Mouse (Mus musculus) forebrain, embryonic 14.5 days (tissue): Measurements from ENCODE around the gene Cdc123. TPM values are rescaled to one million over a fixed set of nuclear protein-coding genes. Genes with fewer than 3 reads are reported as not detected.

Experiments used
- ATAC-seq: fragments of 200-750 bp; cut with Nextera tagmentation; 2 replicates; pipeline ENCODE4 v1.8.0; 2017; ENCODE audit warnings: mild to moderate bottlenecking, moderate library complexity
- DNase-seq: peaks from one replicate; pipeline ENCODE4 v3.0.0-alpha.2; 2015; ENCODE audit warnings: low spot score
- H3K27ac ChIP-seq: fragments of 300-500 bp; sonication (generic); 2 replicates; pipeline ENCODE4 v1.5.1; 2014; ENCODE audit warnings: low read depth, mild to moderate bottlenecking, control low read depth, low read length, moderate library complexity
- H3K27me3 ChIP-seq: fragments of 300-500 bp; sonication (generic); replicated peaks from 2 replicates; pipeline ENCODE4 v1.6.1; 2014; ENCODE audit warnings: low read length, control low read depth, mixed read lengths; ENCODE audit not compliant: control insufficient read depth, insufficient read depth
- H3K36me3 ChIP-seq: fragments of 300-500 bp; sonication (generic); 2 replicates; pipeline ENCODE4 v1.6.1; 2014; ENCODE audit warnings: low read length, control low read depth; ENCODE audit not compliant: control insufficient read depth, insufficient read depth
- H3K4me1 ChIP-seq: fragments of 300-500 bp; sonication (generic); 2 replicates; pipeline ENCODE4 v1.6.1; 2014; ENCODE audit warnings: antibody characterized with exemption, low read length, control low read depth; ENCODE audit not compliant: control insufficient read depth, insufficient read depth
- H3K4me2 ChIP-seq: fragments of 300-500 bp; sonication (generic); 2 replicates; pipeline ENCODE4 v1.6.1; 2014; ENCODE audit warnings: mild to moderate bottlenecking, control low read depth, low read length
- H3K4me3 ChIP-seq: fragments of 300-500 bp; sonication (generic); 2 replicates; pipeline ENCODE4 v1.5.1; 2014; ENCODE audit warnings: low read depth, low read length, control low read depth
- H3K9ac ChIP-seq: fragments of 300-500 bp; sonication (generic); 2 replicates; pipeline ENCODE4 v1.6.1; 2014; ENCODE audit warnings: mild to moderate bottlenecking, low read length, control low read depth, moderate library complexity
- H3K9me3 ChIP-seq: fragments of 300-500 bp; sonication (generic); replicated peaks from 2 replicates; pipeline ENCODE4 v1.6.1; 2016; ENCODE audit warnings: low read length, control low read depth, mixed read lengths; ENCODE audit not compliant: control insufficient read depth
- WGBS: fragments of 180-500 bp; shearing (Covaris S2); extraction: QIAGEN DNeasy Blood & Tissue Kit; methylation state at CpG from one replicate; pipeline ENCODE4 v1.1.7; 2014; 5-methylcytosine and 5-hydroxymethylcytosine counted together
- polyA plus RNA-seq: library from polyadenylated mRNA; unstranded; fragments of >200 nt; fragmentation: Nextera tagmentation; extraction: Ambion mirVana; gene quantifications from 2 replicates; pipeline ENCODE4 v1.2.1, GENCODE M21; 2014

Gene Cdc123
- polyA plus RNA-seq, 1 experiment from 2014 or later: 301 TPM

DNA sequence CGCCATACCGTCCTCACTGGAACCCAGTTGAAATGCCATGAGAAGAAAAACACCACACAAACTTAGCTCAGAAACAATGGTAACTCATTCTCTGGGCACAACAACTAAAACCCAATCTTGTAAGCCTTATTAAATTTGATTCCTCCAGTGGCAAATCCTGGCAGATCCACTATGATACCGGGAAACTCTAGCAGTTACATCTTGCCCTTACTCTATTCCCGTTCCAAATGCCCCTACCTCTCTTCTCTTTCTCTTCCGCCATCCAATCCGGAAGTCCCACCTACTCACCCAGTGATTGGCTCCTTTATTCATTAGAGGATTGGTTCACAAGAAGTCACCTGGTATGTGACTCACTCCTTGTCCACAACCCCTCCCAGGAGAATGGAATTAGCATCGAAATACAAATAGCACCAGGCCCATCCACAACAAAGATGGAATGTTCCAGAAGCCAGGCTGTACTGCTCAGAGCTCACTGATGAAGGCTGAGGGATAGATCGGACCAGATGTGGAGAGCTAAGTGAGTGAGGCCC lies 84.4 kb downstream of the Cdc123 start:
- Histone ChIP-seq H3K27ac (no peak overlapping the region), H3K9me3 (no peaks in the 10 kb centered on the region), H3K4me2 (no peak overlapping the region), H3K36me3 (no peaks in the 10 kb centered on the region), H3K9ac (no peak overlapping the region), H3K4me3 (no peak overlapping the region), H3K27me3 (no peaks in the 10 kb centered on the region), H3K4me1 (no peaks in the 10 kb centered on the region)
- ATAC-seq (no peak), DNase-seq (no peak)
- WGBS: 95% methylated on average over 8 of the region's 8 CpGs

DNA sequence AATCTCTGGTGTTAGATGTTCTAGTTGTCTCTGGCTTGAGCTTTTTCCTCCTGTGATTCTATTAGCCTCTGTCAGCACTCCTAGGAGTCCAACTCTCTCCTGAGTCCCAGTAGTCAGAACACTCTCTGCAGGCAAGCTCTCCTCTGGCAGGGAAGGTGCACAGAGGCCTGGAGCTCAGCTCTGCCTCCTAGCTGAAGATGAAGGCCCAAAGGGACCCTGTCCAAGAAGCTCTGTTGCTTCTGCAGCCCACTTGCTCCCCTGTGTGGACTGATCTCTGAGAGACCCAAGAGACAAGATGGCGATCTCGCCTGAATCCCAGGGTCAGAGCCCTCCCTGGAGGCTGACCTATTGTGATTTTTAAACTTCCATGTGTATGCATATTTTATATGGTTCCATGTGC lies 86.4 kb downstream of the Cdc123 start:
- no peaks in the 10 kb centered on the region for H3K9me3 ChIP-seq
- no peak overlapping the region for H3K27ac ChIP-seq
- no peak for DNase-seq
- no peak overlapping the region for H3K4me2 ChIP-seq
- no peaks in the 10 kb centered on the region for H3K27me3 ChIP-seq
- no peak overlapping the region for H3K9ac ChIP-seq
- H3K36me3 ChIP-seq: no peaks in the 10 kb centered on the region
- no peaks in the 10 kb centered on the region for H3K4me1 ChIP-seq
- 95% methylated on average over 2 of the region's 2 CpGs for WGBS
- no peak for ATAC-seq
- no peak overlapping the region for H3K4me3 ChIP-seq

DNA sequence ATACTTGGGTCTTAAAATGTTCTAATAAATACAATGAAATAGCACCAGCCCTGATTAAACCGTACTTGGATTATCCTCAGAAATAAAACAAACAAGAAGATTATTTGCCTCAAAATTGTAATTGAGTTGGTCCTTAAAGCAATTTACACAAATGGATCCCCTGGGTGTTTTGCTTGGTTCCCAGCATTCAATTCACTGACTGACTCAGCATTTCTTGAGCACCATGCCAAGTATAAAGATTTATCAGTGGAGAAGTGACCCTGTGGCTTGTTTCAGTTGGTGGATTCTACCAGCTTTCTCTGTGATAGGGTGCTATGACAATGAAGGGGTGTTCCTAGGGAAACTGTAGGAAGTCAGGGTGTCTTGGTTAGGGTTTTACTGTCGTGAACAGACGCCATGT lies 94.1 kb downstream of the Cdc123 start:
- Histone ChIP-seq H3K27me3 (no peaks in the 10 kb centered on the region), H3K4me3 (no peak overlapping the region), H3K36me3 (no peaks in the 10 kb centered on the region), H3K27ac (no peak overlapping the region), H3K4me2 (no peak overlapping the region), H3K4me1 (no peaks in the 10 kb centered on the region), H3K9me3 (no peaks in the 10 kb centered on the region), H3K9ac (no peak overlapping the region)
- 88% methylated on average over 3 of the region's 3 CpGs for WGBS
- ATAC-seq (no peak), DNase-seq (no peak)

DNA sequence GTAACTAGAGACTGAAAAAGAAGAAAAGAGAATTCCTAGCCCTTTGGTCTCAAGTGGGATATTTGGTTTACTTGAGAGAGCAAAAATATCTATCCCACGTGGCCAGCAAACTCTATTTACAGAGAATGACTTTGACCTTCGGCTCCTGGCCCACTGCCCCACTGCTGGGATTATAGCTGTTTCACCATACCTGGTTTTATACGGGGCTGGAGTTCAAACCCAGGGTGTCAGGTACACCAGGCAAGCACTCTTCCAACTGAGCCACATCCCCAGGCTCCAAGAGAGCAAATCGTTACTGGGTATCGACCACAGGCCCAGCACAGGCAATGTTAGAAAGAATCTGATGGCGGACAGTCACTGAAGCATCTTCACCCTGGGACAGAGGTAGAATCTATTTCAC lies 95.8 kb downstream of the Cdc123 start:
- Histone ChIP-seq H3K4me1 (no peaks in the 10 kb centered on the region), H3K27ac (no peak overlapping the region), H3K27me3 (no peaks in the 10 kb centered on the region), H3K4me2 (no peak overlapping the region), H3K9ac (no peak overlapping the region), H3K4me3 (no peak overlapping the region), H3K36me3 (no peaks in the 10 kb centered on the region), H3K9me3 (no peaks in the 10 kb centered on the region)
- no peak for ATAC-seq
- WGBS: 80% methylated on average over 6 of the region's 6 CpGs
- DNase-seq: no peak

DNA sequence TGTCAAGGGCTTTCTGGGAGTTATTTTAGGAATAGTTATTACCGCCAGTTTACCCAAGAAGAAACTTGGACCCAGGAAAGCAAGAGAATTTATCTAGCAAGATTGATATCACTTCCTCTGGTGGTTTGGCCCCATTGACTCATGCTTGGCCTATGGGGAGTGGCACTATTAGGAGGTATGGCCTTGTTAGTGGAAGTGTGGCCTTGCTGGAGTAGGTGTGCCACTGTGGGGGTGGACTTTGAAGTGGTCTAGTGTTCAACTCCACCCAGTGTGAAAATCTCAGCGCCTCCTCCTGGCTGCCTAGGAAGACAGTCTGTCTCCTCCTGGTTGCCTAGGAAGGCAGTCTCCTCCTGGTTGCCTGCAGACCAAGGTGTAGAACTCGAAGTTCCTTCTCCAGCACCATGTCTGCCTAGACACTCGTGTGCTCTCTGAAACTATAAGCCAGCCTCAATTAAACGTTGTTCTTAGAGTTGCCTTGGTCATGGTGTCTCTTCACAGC lies 97.4 kb downstream of the Cdc123 start:
- WGBS: 83% methylated on average over 5 of the region's 5 CpGs
- ATAC-seq: no peak

DNA sequence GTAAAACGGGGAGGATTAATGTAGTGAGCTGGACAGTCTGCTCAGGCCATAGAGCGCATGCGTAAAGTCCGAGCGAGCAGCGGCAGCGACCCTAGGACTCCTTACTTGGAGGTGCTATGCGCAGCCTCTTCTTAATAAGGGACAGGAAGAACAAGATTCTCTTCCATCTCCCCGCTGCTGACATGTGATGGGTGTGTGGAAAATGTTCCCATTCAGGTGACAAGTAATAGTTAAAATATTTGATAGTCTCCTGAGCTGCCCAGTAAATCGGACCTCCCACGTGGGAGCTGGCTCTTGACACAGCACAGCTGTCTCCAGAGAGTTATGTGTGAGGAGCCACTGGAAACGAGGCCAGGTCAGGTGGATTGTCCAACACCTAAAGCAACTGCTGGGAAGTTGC lies 98.4 kb downstream of the Cdc123 start:
- ATAC-seq (no peak), DNase-seq (no peak)
- no peaks in the 10 kb centered on the region for H3K9me3 ChIP-seq
- no peak overlapping the region for H3K4me2 ChIP-seq
- no peak overlapping the region for H3K4me3 ChIP-seq
- H3K27ac ChIP-seq: no peak overlapping the region
- no peaks in the 10 kb centered on the region for H3K4me1 ChIP-seq
- no peaks in the 10 kb centered on the region for H3K36me3 ChIP-seq
- H3K9ac ChIP-seq: no peak overlapping the region
- no peaks in the 10 kb centered on the region for H3K27me3 ChIP-seq
- 89% methylated on average over 12 of the region's 12 CpGs for WGBS

More for the DNA sequence above, 97.4 kb downstream of the Cdc123 start:
- DNase-seq: no peak
- Histone ChIP-seq H3K27me3 (no peaks in the 10 kb centered on the region), H3K4me2 (no peak overlapping the region), H3K36me3 (no peaks in the 10 kb centered on the region), H3K9me3 (no peaks in the 10 kb centered on the region), H3K4me3 (no peak overlapping the region), H3K27ac (no peak overlapping the region), H3K4me1 (no peaks in the 10 kb centered on the region), H3K9ac (no peak overlapping the region)

Other genes starting within 250 kb of the Cdc123 start
- 3.8 and 4.1 TPM in 2 replicates for gene Camk1d, start 130.6 kb downstream of the Cdc123 start, polyA plus RNA-seq
- gene Nudt5, start 145 bp downstream of the Cdc123 start, polyA plus RNA-seq: 32.0 and 36.2 TPM in 2 replicates
- gene Gm13199, start 17.8 kb upstream of the Cdc123 start, polyA plus RNA-seq: 0.63 and 0.85 TPM in 2 replicates
- 80.3 and 86.8 TPM in 2 replicates for gene Sec61a2, start 50.3 kb upstream of the Cdc123 start, polyA plus RNA-seq
- gene Dhtkd1, start 97.6 kb upstream of the Cdc123 start, polyA plus RNA-seq: 2.5 and 3.5 TPM in 2 replicates
- gene Upf2, start 106.3 kb upstream of the Cdc123 start, polyA plus RNA-seq: 7.6 and 7.8 TPM in 2 replicates